Mouse (Mus musculus) liver, embryonic 16.5 days (tissue): ENCODE results near the gene Zw10. TPM values are rescaled to one million over a fixed set of nuclear protein-coding genes. Genes with fewer than 3 reads are reported as not detected.

ENCODE experiments used
- ATAC-seq: fragments of 200-750 bp; cut with Nextera tagmentation; 2 replicates; pipeline ENCODE4 v1.8.0; 2017; ENCODE audit warnings: low read depth, mild to moderate bottlenecking, moderate number of reproducible peaks, moderate library complexity
- H3K27ac ChIP-seq: fragments of 300-500 bp; sonication (generic); 2 replicates; pipeline ENCODE4 v1.5.1; 2014; ENCODE audit warnings: mild to moderate bottlenecking, low read length
- H3K27me3 ChIP-seq: fragments of 300-500 bp; sonication (generic); 2 replicates; pipeline ENCODE4 v1.6.1; 2014; ENCODE audit warnings: low read depth, low read length, mixed read lengths; ENCODE audit not compliant: control insufficient read depth, insufficient read depth
- H3K36me3 ChIP-seq: fragments of 300-500 bp; sonication (generic); 2 replicates; pipeline ENCODE4 v1.6.1; 2014; ENCODE audit warnings: mild to moderate bottlenecking; ENCODE audit not compliant: control insufficient read depth, insufficient read depth
- H3K4me1 ChIP-seq: fragments of 300-500 bp; sonication (generic); 2 replicates; pipeline ENCODE4 v1.6.1; 2014; ENCODE audit warnings: low read depth, low read length, mixed read lengths; ENCODE audit not compliant: control insufficient read depth
- H3K4me2 ChIP-seq: fragments of 300-500 bp; sonication (generic); 2 replicates; pipeline ENCODE4 v1.6.1; 2014; ENCODE audit warnings: low read depth, low read length, mixed read lengths
- H3K4me3 ChIP-seq: fragments of 300-500 bp; sonication (generic); 2 replicates; pipeline ENCODE4 v1.5.1; 2014; ENCODE audit warnings: low read depth, mild to moderate bottlenecking, low read length
- H3K9ac ChIP-seq: fragments of 300-500 bp; sonication (generic); 2 replicates; pipeline ENCODE4 v1.6.1; 2014; ENCODE audit warnings: low read depth, low read length
- H3K9me3 ChIP-seq: fragments of 300-500 bp; sonication (generic); replicated peaks from 2 replicates; pipeline ENCODE4 v1.6.1; 2016; ENCODE audit warnings: low read length; ENCODE audit not compliant: control insufficient read depth
- WGBS: fragments of 180-500 bp; shearing (Covaris S2); extraction: QIAGEN DNeasy Blood & Tissue Kit; methylation state at CpG from one replicate; pipeline ENCODE4 v1.1.7; 2014; ENCODE audit not compliant: insufficient replicate concordance; 5-methylcytosine and 5-hydroxymethylcytosine counted together
- polyA plus RNA-seq: library from polyadenylated mRNA; unstranded; fragments of >200 nt; fragmentation: Nextera tagmentation; extraction: Ambion mirVana; gene quantifications from 2 replicates; pipeline ENCODE4 v1.2.1, GENCODE M21; 2015

Gene Zw10
- 18.7 and 19.3 TPM in 2 replicates for polyA plus RNA-seq

DNA sequence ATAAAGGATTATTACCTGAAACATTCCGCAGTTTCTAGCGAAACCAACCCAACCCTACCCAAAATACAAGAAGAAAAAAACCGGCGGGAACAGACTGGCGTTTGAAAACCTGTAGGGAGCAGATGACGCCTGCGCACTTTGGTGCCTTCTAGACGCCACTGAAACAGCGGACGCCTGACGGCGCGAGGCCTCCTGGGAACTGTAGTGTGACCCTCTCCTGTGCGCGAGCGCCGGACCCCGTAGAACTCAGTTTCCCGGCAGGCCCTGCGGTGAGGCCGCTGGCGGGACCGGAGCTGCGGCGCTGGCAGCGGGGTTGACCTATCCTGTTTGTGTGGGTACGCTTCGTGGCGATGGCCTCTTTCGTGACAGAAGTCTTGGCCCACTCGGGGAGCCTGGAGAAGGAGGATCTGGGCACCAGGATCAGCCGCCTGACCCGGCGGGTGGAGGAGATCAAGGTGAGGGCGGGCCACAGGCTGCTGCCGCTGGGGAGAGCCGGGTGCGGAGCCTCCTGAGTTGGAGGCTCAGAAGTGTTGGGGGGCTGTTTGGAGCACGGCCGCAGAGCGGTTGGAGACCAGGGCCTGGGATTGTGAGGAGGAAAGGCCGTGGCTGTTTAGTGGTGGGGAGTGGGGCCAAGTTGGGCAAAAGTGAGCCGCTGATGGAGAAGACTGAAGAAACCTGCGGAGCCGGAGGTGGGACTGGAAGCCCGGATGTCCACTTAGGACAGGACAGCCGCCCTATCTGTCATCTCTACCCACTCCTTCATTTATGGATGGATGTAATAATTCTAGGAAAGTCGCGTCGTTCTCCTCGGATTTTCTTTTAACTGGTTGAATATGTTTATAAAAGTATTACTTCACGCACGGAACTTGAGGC is at the start of gene Zw10:
Gene Zw10, plus strand, starts transcription at position 281 of the 873 bp plus-strand sequence.
- Histone ChIP-seq H3K36me3 (peaks cover 2% of the 10 kb centered on the region), H3K27ac (peak within 1 kb of the TSS; percentile 58), H3K4me2 (peak within 1 kb of the TSS; percentile 70), H3K9me3 (no peaks in the 10 kb centered on the region), H3K4me3 (peak within 1 kb of the TSS; percentile 87), H3K27me3 (no peaks in the 10 kb centered on the region), H3K4me1 (peaks cover 7% of the 10 kb centered on the region), H3K9ac (peak within 1 kb of the TSS; percentile 90)
- under 1% methylated on average over 53 of the region's 53 CpGs for WGBS
- peak; percentile 100 for ATAC-seq

DNA sequence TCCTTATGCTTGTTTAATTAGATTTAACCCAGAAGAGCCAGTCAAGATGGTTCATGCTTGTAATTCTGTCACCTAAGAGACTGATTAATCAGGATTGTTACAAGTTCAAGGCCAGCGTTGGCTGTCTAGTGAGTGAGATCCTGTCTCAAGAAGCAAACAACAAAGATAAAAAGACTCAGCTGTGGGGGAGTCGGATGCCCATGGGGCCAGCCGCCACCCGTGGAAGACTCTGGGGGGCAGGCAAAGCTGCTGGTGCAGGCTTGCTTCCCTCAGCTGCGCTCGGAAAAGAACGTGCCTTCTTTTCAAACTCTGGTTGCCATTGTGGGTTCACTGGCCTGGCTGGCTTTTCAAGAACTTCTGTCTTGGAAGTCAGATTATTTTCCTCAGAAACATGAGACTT is 39.6 kb upstream of the Zw10 start:
- Histone ChIP-seq H3K4me1 (no peaks in the 10 kb centered on the region), H3K27ac (no peak overlapping the region), H3K9ac (no peak overlapping the region), H3K4me2 (no peak overlapping the region), H3K36me3 (no peaks in the 10 kb centered on the region; the same call in 1 of the 2 replicates), H3K4me3 (no peak overlapping the region), H3K9me3 (no peaks in the 10 kb centered on the region), H3K27me3 (no peaks in the 10 kb centered on the region)
- no peak for ATAC-seq
- 76% methylated on average over 7 of the region's 7 CpGs for WGBS

DNA sequence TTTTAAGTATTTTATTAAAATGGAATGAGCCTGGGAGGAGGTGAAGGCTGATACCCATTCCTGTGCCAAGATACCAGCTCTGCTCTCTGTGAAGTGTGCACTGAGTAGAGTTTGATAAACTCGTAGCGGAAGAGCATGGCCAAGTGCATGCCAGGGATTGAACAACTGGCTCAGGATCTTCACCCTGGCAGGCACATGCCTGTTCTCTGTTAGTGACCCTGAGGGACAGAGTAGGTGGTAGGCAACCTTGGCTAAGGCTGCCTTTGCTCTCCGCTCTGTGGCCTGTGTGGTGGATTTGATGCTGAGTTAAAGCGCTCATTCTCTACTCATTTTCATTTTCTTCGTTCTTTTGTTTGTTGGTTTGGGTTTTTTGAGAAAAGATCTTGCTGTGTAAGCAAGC is 34.1 kb upstream of the Zw10 start:
- Histone ChIP-seq H3K27ac (no peak overlapping the region), H3K36me3 (no peaks in the 10 kb centered on the region), H3K4me2 (no peak overlapping the region), H3K9me3 (no peaks in the 10 kb centered on the region), H3K4me1 (no peaks in the 10 kb centered on the region), H3K9ac (no peak overlapping the region), H3K4me3 (no peak overlapping the region), H3K27me3 (no peaks in the 10 kb centered on the region)
- no peak for ATAC-seq
- WGBS: 84% methylated on average over 5 of the region's 5 CpGs

DNA sequence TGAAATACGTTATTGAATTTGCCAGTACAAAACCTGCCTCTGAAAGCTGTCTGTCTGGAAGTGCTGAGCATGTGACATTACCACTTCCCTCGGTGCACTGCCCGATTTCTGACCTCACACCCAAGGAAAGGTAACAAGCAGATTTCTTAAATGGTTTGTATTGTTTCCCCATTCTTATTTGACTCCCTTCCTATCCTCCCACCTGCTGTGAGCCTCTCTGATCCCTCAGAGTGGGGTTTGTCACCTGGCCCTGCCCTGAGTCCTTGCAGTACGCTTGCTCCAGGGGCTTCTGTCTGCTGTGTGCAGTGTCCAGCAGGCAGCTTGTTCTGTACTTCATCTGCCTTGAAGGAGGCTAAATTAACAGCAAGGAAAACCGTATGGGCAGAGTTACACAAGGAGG is 31.5 kb upstream of the Zw10 start:
- no peak for ATAC-seq
- Histone ChIP-seq H3K9me3 (no peaks in the 10 kb centered on the region), H3K4me2 (no peak overlapping the region), H3K27me3 (no peaks in the 10 kb centered on the region), H3K4me1 (no peaks in the 10 kb centered on the region), H3K4me3 (no peak overlapping the region), H3K27ac (no peak overlapping the region), H3K9ac (no peak overlapping the region), H3K36me3 (no peaks in the 10 kb centered on the region)
- 74% methylated on average over 5 of the region's 5 CpGs for WGBS

DNA sequence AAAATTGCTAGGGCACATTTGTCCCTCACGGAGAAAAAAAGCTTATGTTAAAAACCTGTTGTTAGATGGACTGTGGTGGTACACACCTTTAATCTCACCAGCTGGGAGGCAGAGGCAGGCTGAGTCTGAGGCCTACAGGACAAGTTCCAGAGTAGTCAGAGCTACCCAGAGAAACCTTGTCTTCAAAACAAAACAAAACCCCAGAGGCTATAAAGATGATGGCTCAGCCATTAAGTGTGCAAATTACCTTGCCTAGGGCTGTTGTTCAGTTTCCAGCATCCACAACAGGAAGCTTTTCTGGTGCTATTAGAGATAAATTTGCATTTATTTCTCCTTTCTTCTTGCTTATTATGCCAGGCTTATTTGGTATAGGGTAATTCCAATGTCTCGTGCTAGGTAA is 30.9 kb upstream of the Zw10 start:
- no peaks in the 10 kb centered on the region for H3K27me3 ChIP-seq
- 78% methylated on average over 2 of the region's 2 CpGs for WGBS
- no peak overlapping the region for H3K27ac ChIP-seq
- H3K4me3 ChIP-seq: no peak overlapping the region
- H3K9ac ChIP-seq: no peak overlapping the region
- no peaks in the 10 kb centered on the region for H3K9me3 ChIP-seq
- no peak overlapping the region for H3K4me2 ChIP-seq
- H3K4me1 ChIP-seq: no peaks in the 10 kb centered on the region
- ATAC-seq: no peak
- no peaks in the 10 kb centered on the region for H3K36me3 ChIP-seq

DNA sequence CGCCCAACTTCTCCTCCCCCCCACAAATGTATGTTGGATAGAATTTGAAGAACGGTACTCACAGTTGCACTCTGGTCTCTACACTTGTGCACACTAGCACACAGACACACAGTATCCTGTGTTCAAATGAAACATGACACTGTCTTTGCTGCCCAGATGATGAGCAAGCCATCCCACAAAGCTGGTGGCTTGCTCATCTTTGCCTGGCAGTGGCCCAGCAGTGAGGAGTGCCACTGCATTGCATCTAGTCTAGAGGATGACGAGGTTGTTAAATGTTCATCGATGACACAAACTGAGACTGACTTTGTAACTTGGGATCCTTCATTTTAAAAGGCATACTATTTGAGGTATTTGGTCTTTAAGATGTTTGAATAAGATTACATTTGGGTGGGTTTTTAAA is 20.6 kb upstream of the Zw10 start:
- no peak for ATAC-seq
- no peak overlapping the region for H3K4me2 ChIP-seq
- no peaks in the 10 kb centered on the region for H3K27me3 ChIP-seq
- no peaks in the 10 kb centered on the region for H3K9me3 ChIP-seq
- no peak overlapping the region for H3K4me3 ChIP-seq
- H3K9ac ChIP-seq: no peak overlapping the region
- no peak overlapping the region for H3K27ac ChIP-seq
- H3K4me1 ChIP-seq: no peaks in the 10 kb centered on the region
- 74% methylated on average over 4 of the region's 4 CpGs for WGBS
- H3K36me3 ChIP-seq: peaks cover 4% of the 10 kb centered on the region

DNA sequence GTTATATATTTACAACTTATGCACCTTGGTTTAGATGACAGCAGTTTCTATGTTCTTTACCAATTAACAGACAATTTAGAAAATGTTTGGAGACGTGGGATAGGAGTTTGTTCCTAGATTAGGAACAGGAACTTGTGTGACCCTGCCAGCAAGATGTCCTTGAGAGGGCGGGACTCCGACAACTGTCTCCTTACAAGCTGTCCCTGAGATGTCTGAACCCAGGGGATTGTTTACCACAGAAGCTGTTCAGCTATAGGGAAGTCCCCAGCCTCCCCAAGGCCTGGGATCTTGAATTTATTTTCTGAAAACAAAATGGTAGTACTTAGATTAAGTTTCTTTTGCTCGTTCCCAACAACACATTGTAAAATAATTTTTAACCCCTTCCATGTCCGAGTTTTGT is 4.5 kb upstream of the Zw10 start:
- 49% methylated on average over 5 of the region's 5 CpGs for WGBS

DNA sequence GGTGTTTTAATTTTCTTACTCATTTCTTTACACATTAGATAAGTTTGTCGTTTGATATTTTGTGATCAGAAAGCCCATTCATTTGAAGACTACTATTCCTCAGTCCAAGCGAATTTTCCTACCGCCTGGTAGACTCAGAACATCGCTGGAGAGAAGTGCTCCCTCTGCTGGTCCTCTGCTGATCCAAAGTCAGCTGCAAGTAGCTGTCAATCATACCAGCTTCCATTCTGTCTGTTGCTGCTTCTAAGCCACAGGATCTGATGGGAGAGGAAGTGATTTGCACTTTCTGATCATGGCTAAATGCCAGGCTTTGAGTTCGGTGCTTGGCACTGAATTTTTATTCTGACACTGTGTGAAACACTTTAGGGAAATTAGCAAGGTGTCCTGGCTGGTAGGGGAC is 4.1 kb upstream of the Zw10 start:
- Histone ChIP-seq H3K4me2 (no peak overlapping the region), H3K27ac (no peak overlapping the region), H3K36me3 (no peaks in the 10 kb centered on the region), H3K27me3 (no peaks in the 10 kb centered on the region), H3K9me3 (no peaks in the 10 kb centered on the region), H3K4me3 (no peak overlapping the region), H3K4me1 (peaks cover 2% of the 10 kb centered on the region), H3K9ac (no peak overlapping the region)
- 7% methylated on average over 5 of the region's 5 CpGs for WGBS
- no peak for ATAC-seq

More for the DNA sequence above, 4.5 kb upstream of the Zw10 start:
- no peak overlapping the region for H3K9ac ChIP-seq
- H3K4me3 ChIP-seq: no peak overlapping the region
- H3K4me2 ChIP-seq: no peak overlapping the region
- H3K27ac ChIP-seq: no peak overlapping the region
- no peaks in the 10 kb centered on the region for H3K9me3 ChIP-seq
- H3K27me3 ChIP-seq: no peaks in the 10 kb centered on the region
- no peaks in the 10 kb centered on the region for H3K4me1 ChIP-seq
- H3K36me3 ChIP-seq: no peaks in the 10 kb centered on the region
- ATAC-seq: no peak

DNA sequence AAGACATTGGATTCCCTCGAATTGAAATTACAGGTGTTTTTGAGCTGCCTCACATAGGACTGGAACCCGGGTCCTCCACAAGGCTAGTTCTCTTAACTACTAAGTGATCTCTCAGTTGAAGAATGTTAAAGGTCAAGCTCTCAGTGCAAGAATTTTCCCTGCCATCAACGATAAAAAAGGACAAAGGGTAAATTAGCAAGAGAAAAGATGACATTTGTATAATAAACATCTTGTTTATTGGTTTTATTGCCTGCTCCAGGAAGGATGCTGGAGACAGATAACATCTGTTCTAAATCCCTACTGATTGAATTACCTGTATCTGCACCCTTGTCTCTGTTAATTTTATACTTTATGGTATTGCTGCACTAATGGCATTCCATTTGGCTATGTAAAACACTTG is 1.4 kb upstream of the Zw10 start:
- H3K4me2 ChIP-seq: no peak overlapping the region
- H3K27ac ChIP-seq: no peak overlapping the region
- no peak for ATAC-seq
- peaks cover 2% of the 10 kb centered on the region for H3K36me3 ChIP-seq
- no peaks in the 10 kb centered on the region for H3K9me3 ChIP-seq
- H3K9ac ChIP-seq: no peak overlapping the region
- 56% methylated on average over 3 of the region's 3 CpGs for WGBS
- no peak overlapping the region for H3K4me3 ChIP-seq
- no peaks in the 10 kb centered on the region for H3K27me3 ChIP-seq
- H3K4me1 ChIP-seq: peaks cover 7% of the 10 kb centered on the region
